Mouse (Mus musculus) layer of hippocampus, postnatal 25 days (tissue): Measurements from ENCODE around the gene Abtb2. TPM values are rescaled to one million over a fixed set of nuclear protein-coding genes. Genes with fewer than 3 reads are reported as not detected.

Experiments used
- DNase-seq, 2 experiments: peaks; one replicate each; pipeline ENCODE4 v3.0.0; 2022; ENCODE audit warnings: mixed read lengths in 2 of 2, low spot score in 1 of 2; ENCODE audit errors: extremely low spot score in 1 of 2
- total RNA-seq, 2 experiments: library from RNA; stranded (reverse); gene quantifications; 2 replicates each; pipeline ENCODE4 v1.2.3; 2021

Abtb2 gene
- total RNA-seq, 2 experiments from 2014 or later, result 11.9 to 13.2 TPM

DNA sequence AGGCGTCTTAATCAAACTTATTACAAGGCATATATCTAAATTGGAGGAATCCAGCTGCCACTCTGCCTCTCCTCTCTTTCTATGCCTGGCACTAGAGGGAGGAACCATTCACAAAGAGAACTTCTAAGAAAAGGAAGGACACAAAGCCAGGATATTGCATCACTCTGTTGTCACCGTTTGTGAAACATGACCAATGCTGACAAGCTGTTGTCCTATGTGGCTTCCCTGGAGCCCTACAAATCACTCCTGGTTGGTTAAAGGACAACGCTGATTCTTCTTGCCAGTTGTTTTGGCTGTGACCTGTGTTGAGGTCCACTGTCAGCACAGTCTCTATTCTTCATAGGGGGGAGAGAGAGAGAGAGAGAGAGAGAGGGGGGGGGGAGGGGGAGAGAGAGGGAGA, 17.2 kb downstream of the Abtb2 start:
- DNase-seq, result no peak

DNA sequence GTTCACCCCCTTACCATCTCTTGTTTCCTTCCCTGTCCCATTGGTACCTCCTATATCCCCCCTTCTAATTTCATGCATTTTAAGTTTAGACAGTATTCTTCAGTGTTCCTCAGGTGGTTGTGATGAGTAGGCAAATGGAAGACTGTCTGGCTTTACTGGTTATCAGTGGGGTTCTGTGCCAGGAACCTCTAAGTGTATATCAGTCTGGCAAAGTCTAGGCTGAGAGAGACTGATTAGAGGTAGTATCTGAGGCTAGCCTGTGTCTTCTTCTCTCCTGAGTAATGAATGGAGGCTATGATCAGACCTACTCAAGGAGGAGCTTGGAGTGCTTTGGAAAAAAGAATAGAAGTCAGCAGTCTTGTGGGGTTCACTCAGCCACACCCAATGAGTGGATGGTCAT, 18.0 kb downstream of the Abtb2 start:
- DNase-seq, result no peak

- DNase-seq, result no peak
Observed at GRCm38 (mm10) chr2:103586423-103586822, 20.3 kb downstream of the Abtb2 start.

GRCm38 (mm10) chr2:103588776-103589175, 22.7 kb downstream of the Abtb2 start:
- no peak for DNase-seq

- DNase-seq, result no peak
Observed at GRCm38 (mm10) chr2:103589400-103589799, 23.3 kb downstream of the Abtb2 start.

DNA sequence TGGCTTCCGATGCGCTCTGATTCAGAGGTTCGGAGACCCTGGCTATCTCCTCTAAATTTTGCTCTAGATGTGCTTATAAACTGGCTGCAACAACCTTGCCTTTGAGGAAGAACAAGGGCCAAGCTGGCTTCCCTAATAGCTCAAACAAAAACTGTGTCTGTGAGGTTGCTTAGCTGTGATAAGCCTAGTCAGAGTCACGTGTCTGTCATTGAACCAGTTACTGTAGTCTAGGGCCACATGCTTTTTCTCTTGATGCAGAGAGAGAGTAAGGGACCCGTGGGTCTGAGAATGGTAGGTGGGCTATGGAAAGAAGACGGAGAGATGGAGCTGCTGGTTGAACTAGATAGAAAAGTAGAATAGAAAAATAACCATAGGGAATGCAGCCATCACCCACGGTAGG, 24.5 kb downstream of the Abtb2 start:
- DNase-seq, result no peak

- DNase-seq, result peak in 1 of 2 experiments; percentile 24
Observed at GRCm38 (mm10) chr2:103591742-103592590, 25.9 kb downstream of the Abtb2 start.

GRCm38 (mm10) chr2:103592591-103592929, 26.4 kb downstream of the Abtb2 start:
- no peak for DNase-seq

DNA sequence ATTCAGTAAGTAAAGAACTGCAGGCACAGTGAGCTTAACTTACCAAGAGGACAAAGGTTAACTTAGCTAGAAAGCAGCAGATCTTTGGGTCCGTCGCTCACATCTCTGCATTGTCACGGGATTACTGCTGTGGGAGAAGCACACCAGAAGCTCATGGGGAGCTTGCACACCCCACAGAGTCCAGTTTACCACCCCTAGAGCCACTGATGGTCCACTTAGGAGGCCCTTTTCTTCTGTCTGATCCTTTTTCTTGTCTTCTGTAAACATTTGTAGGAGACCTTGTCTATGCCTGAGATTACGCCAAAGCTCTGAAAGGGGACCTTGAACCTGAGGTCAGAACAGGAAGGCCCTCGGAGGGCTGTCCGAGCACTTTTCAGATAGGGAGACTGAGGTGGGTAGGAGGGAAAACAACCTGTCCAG, 28.5 kb downstream of the Abtb2 start:
- DNase-seq, result no peak

- no peak for DNase-seq
Observed at GRCm38 (mm10) chr2:103595028-103595651, 29.0 kb downstream of the Abtb2 start.

GRCm38 (mm10) chr2:103599296-103599695, 33.2 kb downstream of the Abtb2 start:
- DNase-seq, result no peak

DNA sequence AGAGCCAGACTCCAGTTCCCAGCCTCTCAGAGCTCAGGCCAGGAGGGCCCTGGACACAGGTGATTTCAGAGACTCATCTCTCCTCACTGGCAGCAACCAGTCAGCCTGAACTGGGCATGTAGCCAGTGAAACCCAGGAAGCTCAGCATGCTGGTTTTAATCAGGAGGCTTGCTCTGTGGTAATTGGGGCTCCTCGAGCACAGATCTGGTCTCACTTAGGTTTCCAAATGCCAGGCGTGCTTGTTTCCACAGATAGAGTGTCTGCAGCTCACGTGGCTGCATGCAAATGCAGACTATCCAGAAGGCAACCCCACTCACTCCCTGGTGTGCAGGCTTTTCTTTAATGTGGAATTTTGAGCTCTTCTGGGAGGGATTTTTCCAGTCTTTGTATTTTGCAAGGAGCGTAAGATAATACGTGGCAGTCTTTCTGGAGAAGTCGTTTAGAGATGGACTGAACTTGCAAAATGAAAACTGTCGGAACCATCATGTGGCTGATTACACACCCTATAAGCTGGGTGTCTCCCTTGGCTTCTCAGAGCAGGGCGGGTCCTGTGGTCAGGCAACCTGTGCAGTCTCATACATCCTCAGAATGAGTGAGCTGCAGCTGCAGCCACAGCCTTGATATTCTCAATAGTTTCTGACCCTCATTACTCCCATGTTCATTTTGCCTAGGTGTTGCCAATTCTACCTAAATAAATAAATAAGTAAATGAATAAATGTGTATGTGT, 34.2 kb downstream of the Abtb2 start:
- peak in 1 of 2 experiments; percentile 37 for DNase-seq

GRCm38 (mm10) chr2:103601126-103601525, 35.0 kb downstream of the Abtb2 start:
- no peak for DNase-seq

DNA sequence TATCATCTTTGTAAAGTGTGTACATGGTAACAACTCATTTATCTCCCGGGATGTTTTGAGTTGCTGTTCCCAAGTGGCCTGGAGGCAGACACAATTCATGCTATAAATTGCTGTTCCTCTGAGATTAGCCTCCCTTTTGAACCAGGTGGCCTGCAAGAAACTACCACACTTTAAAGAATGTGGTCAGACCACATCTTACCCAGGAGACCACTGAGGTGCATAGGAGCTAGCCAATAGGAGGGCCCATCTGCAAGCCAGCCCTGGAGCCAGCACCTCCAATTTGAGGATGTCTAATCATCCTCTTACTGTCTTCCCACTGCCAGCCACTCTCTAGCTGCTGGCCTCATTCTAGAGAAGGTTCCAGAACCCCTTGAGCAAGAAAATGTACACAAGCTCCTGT, 35.4 kb downstream of the Abtb2 start:
- DNase-seq, result no peak

DNA sequence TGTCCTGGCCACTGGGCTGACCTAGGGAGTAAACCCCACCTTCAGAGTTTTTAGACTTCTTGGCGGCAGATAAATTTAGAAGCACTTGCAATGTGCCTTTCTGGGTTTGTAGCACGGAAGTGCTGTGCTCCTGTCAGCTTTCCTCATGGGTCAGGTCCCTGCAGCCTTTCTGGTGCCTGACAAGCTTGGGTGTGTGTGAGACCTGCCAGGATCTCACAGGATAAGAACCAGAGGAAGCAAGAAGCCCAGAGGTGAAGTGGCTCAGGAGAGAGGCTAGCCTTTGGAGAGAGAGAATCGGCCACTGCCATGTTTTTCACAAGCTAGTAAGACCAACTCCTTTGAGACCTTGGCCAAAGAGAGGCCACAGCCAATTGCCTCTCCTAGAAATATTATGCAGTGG, 37.1 kb downstream of the Abtb2 start:
- no peak for DNase-seq

DNA sequence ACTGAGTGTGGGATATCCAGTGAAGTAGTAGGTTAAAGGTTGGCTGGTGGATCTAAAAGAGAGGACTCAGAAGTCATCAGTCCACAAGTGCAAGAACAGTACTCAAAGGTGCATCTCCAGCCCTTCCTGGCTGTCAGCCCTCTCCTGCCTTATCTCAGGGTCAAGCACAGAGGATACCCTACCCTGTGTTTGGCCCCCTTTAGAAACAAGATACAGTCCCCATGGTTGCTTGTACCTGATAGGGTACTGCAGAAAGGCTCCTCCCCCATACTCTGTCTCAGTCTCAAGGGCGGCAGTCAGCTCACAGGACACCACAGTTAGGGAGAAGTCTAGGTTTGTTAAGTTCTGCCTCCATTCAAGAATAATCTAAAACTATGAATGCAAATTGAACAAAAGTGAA, 37.8 kb downstream of the Abtb2 start:
- DNase-seq, result no peak

- DNase-seq, result no peak
Observed at GRCm38 (mm10) chr2:103605805-103606498, 39.8 kb downstream of the Abtb2 start.

DNA sequence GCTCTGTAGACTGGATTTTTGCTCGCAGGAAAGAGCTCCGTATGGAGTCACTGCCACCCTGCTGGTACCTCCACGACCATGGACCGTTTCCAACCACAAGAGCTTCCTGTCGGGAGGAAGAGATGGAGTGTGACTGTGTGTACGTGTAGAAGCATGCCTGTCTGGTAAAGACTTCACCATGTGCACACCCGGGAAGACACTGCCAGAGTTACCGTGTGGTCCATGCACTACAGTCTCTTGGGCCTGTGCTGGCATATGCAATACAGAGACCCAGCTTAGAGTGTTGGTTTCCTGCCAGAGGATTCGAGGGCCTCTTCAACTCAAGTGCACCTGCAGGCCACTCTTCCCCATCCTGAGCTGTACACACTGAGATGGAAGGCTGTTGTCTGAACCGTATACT, 41.8 kb downstream of the Abtb2 start:
- no peak for DNase-seq

GRCm38 (mm10) chr2:103608947-103609346, 42.8 kb downstream of the Abtb2 start:
- DNase-seq, result no peak

- no peak for DNase-seq
Observed at GRCm38 (mm10) chr2:103609499-103609898, 43.4 kb downstream of the Abtb2 start.
